Mouse (Mus musculus) frontal cortex, adult 2 months (tissue): ENCODE results near the gene Calcb. TPM values are rescaled to one million over a fixed set of nuclear protein-coding genes. Genes with fewer than 3 reads are reported as not detected.

ENCODE experiments used
- DNase-seq, 2 experiments: peaks; one replicate each; pipeline ENCODE4 v3.0.0; 2022; ENCODE audit warnings: low spot score in 1 of 2; ENCODE audit errors: extremely low spot score in 1 of 2
- polyA plus RNA-seq: library from polyadenylated mRNA; depleted of rRNA; stranded (reverse); fragments of >200 nt; gene quantifications from 2 replicates; pipeline ENCODE4 v1.2.3, GENCODE M21; 2012; rRNA removed

Calcb gene
- polyA plus RNA-seq, 1 experiment: 0.24 TPM

DNA sequence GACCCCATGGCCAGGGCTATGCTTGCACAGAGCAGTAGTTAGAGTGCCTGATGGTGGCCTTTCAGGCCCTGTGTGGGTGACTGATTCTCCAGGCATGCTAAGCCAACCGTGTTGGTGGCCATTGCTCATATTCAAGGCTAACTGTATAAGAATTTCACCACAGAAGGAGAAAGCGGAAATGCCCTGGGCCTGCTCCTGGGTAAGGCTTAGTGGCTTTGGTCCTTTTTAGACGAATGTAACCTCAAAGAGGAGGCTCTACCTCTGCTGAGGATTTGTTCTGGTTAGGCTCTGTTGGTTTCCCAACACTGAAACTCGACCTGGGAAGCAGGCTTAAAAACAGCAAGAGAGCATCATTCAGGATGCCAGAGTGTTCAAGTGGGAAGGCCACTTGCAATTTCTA is 29.8 kb downstream of the Calcb start:
- DNase-seq: no peak

- no peak for DNase-seq
Measured at GRCm38 (mm10) chr7:114753471-114753870, 35.0 kb downstream of the Calcb start.

- DNase-seq: no peak
Measured at GRCm38 (mm10) chr7:114754196-114754595, 35.8 kb downstream of the Calcb start.

GRCm38 (mm10) chr7:114754626-114755025 is 36.2 kb downstream of the Calcb start:
- DNase-seq: no peak

DNA sequence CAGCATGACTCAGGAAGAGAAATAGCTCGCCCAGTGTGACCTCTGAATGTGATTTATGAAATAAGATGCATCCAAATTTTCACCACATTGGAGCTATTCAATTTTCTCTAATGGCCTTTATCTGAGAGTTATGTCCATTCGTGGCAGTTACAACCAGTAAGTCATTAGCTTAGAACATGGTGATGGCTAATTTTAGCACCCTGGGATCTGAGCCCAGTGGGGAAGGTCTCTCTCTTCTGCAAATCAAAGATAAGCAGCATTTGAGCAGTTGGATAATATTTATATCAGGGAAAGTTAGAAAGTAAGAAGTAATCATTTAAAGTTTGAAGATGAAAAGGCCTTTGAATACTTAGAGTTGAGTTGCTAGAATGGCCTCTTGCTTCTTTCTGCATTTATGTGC is 44.2 kb downstream of the Calcb start:
- DNase-seq: no peak

DNA sequence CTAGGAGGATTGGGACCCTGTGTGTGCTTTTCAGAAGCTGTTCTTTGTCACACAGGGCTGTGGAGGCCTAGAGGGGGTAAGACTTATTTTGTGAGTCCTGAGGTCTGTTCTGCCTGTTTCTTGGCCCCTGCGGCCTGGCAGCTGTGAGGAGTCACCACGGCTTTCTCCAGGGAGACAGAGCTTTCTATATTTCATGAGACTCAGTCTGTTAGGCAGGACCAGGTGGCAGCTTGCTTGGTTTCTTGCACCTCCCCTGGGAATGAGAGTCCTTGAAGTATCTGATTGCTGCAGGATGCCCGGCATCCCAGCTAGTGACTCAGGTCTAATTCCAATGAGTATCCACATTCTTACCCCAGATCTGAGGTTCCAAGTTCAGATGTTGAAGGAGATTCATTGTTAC is 46.8 kb downstream of the Calcb start:
- no peak for DNase-seq

DNA sequence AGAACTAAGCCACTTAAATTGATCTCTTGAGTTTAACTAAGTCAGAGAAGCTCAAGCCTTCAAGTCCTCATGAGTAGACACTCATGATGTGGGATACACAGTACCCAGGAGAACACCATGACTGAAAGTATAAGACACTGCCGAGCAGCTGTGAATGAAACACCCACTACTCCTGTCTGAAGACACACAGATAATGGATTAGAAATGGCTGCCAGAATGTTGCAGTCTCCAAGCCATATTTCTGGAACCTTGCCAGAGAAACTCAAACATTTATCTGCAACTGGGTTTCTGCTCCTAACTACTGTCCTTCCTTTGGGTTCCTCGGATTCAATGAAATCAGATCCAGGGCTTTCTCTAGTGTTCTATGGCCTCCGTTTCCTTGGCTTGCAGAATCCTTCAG is 48.1 kb downstream of the Calcb start:
- no peak for DNase-seq

DNA sequence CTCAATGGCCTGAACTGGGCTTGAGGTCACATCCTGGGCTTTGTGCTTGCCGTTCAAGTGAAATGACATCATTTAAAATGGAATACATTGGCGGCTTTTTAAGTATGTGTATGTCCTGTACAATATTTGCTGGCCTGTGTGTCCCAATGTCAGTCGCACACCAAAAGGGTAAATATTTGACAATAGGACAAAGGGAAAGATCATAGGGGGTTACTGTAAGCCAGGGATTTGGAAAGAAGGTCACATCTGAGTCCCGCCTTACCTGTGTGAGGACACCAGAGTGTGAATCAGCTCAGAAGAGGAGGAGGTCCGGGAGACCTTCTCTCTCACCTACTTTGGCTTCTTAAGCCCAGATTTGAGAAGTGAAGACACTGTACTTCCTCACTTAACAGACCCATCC is 50.1 kb downstream of the Calcb start:
- no peak for DNase-seq

DNA sequence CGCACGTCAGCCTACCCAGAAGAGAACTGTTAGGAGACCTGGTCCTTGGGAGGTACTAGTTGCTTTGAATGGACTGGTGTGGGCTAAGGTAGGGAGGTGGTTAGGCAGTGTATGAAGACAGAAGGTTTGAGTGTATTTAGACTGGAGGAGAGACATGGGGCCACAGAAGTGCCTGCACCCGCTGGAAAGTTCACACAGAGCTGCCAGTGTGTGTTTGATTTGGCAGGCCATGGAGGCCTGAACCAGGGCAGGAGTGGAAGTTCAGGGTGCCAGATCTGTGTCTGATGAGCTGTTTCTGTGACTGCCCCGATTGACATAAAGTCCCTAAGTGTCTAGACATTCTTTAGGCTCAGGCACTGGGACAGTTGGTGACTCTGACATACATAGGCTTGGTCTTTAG is 50.6 kb downstream of the Calcb start:
- DNase-seq: no peak

GRCm38 (mm10) chr7:114770586-114770985 is 52.1 kb downstream of the Calcb start:
- no peak for DNase-seq

DNA sequence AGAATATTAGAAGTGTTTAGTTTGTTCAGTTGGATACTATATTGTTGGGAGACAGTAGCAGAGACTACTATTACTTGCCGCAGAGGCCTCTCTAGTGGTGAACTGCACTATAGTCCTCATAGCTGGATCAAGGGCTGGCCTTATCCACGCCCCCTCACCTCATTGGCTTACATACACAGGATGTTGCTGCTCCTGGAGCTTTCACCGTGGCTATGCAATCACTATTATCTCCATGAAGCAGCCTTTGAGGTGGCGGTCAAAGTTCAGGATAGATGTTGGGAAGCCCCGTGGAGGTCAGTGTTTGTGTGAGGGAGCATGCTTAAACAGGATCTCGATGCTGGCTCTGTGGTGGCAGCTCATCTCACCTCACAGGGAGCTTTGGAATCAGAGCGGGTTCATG is 53.4 kb downstream of the Calcb start:
- no peak for DNase-seq

Other genes with a start within 250 kb of the Calcb start
- gene Cyp2r1, start 155.7 kb upstream of the Calcb start, polyA plus RNA-seq: 0.46 and 0.69 TPM in 2 replicates
- gene Calca, start 82.3 kb upstream of the Calcb start, polyA plus RNA-seq: 2.8 and 3.0 TPM in 2 replicates
- 5.4 and 5.8 TPM in 2 replicates for gene Insc, start 25.1 kb downstream of the Calcb start, polyA plus RNA-seq